Mouse (Mus musculus) embryonic facial prominence, embryonic 14.5 days (tissue): ENCODE data around the gene Otor. TPM values are rescaled to one million over a fixed set of nuclear protein-coding genes. Genes with fewer than 3 reads are reported as not detected.

Experiments
- ATAC-seq: fragments of 200-750 bp; cut with Nextera tagmentation; 2 replicates; pipeline ENCODE4 v1.8.0; 2017; ENCODE audit warnings: low read depth, moderate number of reproducible peaks, moderate TSS enrichment
- DNase-seq: peaks from one replicate; pipeline ENCODE4 v3.0.0-alpha.2; 2015; ENCODE audit warnings: low spot score
- H3K27ac ChIP-seq: fragments of 300-500 bp; sonication (generic); replicated peaks from 2 replicates; pipeline ENCODE4 v1.5.1; 2014; ENCODE audit warnings: low read depth, mild to moderate bottlenecking, low read length, moderate library complexity
- H3K27me3 ChIP-seq: fragments of 300-500 bp; sonication (generic); replicated peaks from 2 replicates; pipeline ENCODE4 v1.6.1; 2014; ENCODE audit warnings: low read length; ENCODE audit not compliant: control insufficient read depth, insufficient read depth
- H3K36me3 ChIP-seq: fragments of 300-500 bp; sonication (generic); 2 replicates; pipeline ENCODE4 v1.6.1; 2014; ENCODE audit warnings: low read length, mixed read lengths; ENCODE audit not compliant: control insufficient read depth, insufficient read depth
- H3K4me1 ChIP-seq: fragments of 300-500 bp; sonication (generic); 2 replicates; pipeline ENCODE4 v1.6.1; 2014; ENCODE audit warnings: antibody characterized with exemption, low read length; ENCODE audit not compliant: control insufficient read depth, insufficient read depth
- H3K4me2 ChIP-seq: fragments of 300-500 bp; sonication (generic); 2 replicates; pipeline ENCODE4 v1.6.1; 2014; ENCODE audit warnings: low read depth, mild to moderate bottlenecking, low read length, moderate library complexity, mixed read lengths
- H3K4me3 ChIP-seq: fragments of 300-500 bp; sonication (generic); 2 replicates; pipeline ENCODE4 v1.5.1; 2014; ENCODE audit warnings: low read depth, mild to moderate bottlenecking, low read length
- H3K9ac ChIP-seq: fragments of 300-500 bp; sonication (generic); 2 replicates; pipeline ENCODE4 v1.6.1; 2014; ENCODE audit warnings: low read depth, mild to moderate bottlenecking, low read length, moderate library complexity, mixed read lengths
- H3K9me3 ChIP-seq: fragments of 300-500 bp; sonication (generic); 2 replicates; pipeline ENCODE4 v1.6.1; 2016; ENCODE audit warnings: low read length; ENCODE audit not compliant: control insufficient read depth
- WGBS: fragments of 180-500 bp; shearing (Covaris S2); extraction: QIAGEN DNeasy Blood & Tissue Kit; methylation state at CpG from one replicate; pipeline ENCODE4 v1.1.7; 2014; 5-methylcytosine and 5-hydroxymethylcytosine counted together
- polyA plus RNA-seq: library from polyadenylated mRNA; unstranded; fragments of >200 nt; fragmentation: Nextera tagmentation; extraction: Ambion mirVana; gene quantifications from 2 replicates; pipeline ENCODE4 v1.2.1, GENCODE M21; 2014

Otor gene
- polyA plus RNA-seq, 1 experiment from 2014 or later = 62.6 TPM

- Histone ChIP-seq H3K4me3 (no peak overlapping the region), H3K27ac (no peak overlapping the region), H3K4me2 (no peak overlapping the region), H3K9ac (no peak overlapping the region), H3K9me3 (0 out of 2 replicates have a peak, but pooled peaks cover 4% of the 10 kb centered on the region), H3K4me1 (no peaks in the 10 kb centered on the region), H3K36me3 (no peaks in the 10 kb centered on the region), H3K27me3 (no peaks in the 10 kb centered on the region; the same call in 1 of the 2 replicates)
- DNase-seq = peak; percentile 59
- WGBS = 58% methylated on average over 1 of the region's 1 CpGs
- ATAC-seq = 0 out of 2 replicates have a peak, but pooled peaks have one; percentile 26
Observed at GRCm38 (mm10) chr2:143097170-143097569, 18.9 kb downstream of the Otor start.

GRCm38 (mm10) chr2:143113859-143114258, 35.6 kb downstream of the Otor start:
- no peak overlapping the region for H3K9ac ChIP-seq
- H3K4me2 ChIP-seq = no peak overlapping the region
- H3K9me3 ChIP-seq = no peaks in the 10 kb centered on the region
- no peaks in the 10 kb centered on the region for H3K4me1 ChIP-seq
- no peaks in the 10 kb centered on the region for H3K36me3 ChIP-seq
- H3K4me3 ChIP-seq = no peak overlapping the region
- no peak for ATAC-seq
- 93% methylated on average over 1 of the region's 1 CpGs for WGBS
- DNase-seq = peak; percentile 64
- H3K27me3 ChIP-seq = no peaks in the 10 kb centered on the region
- H3K27ac ChIP-seq = no peak overlapping the region

- DNase-seq (no peak), ATAC-seq (no peak)
- H3K4me3 ChIP-seq = no peak overlapping the region
- no peak overlapping the region for H3K9ac ChIP-seq
- H3K4me2 ChIP-seq = no peak overlapping the region
- H3K27ac ChIP-seq = no peak overlapping the region
- H3K9me3 ChIP-seq = no peaks in the 10 kb centered on the region
- no peaks in the 10 kb centered on the region for H3K27me3 ChIP-seq
- no peaks in the 10 kb centered on the region for H3K36me3 ChIP-seq
- 80% methylated on average over 4 of the region's 4 CpGs for WGBS
- H3K4me1 ChIP-seq = no peaks in the 10 kb centered on the region
Observed at GRCm38 (mm10) chr2:143114716-143115115, 36.4 kb downstream of the Otor start.

GRCm38 (mm10) chr2:143117453-143117852, 39.2 kb downstream of the Otor start:
- Histone ChIP-seq H3K27ac (no peak overlapping the region), H3K9ac (no peak overlapping the region), H3K4me2 (no peak overlapping the region), H3K4me1 (no peaks in the 10 kb centered on the region), H3K27me3 (no peaks in the 10 kb centered on the region), H3K9me3 (no peaks in the 10 kb centered on the region), H3K36me3 (no peaks in the 10 kb centered on the region), H3K4me3 (no peak overlapping the region)
- WGBS = 50% methylated on average over 3 of the region's 3 CpGs
- DNase-seq (peak; percentile 26), ATAC-seq (no peak)

- WGBS = 74% methylated on average over 7 of the region's 7 CpGs
- no peaks in the 10 kb centered on the region for H3K27me3 ChIP-seq
- no peaks in the 10 kb centered on the region for H3K36me3 ChIP-seq
- H3K4me1 ChIP-seq = no peaks in the 10 kb centered on the region
- ATAC-seq (no peak), DNase-seq (no peak)
- no peak overlapping the region for H3K4me3 ChIP-seq
- H3K27ac ChIP-seq = no peak overlapping the region
- no peak overlapping the region for H3K9ac ChIP-seq
- H3K9me3 ChIP-seq = no peaks in the 10 kb centered on the region
- no peak overlapping the region for H3K4me2 ChIP-seq
Observed at GRCm38 (mm10) chr2:143118221-143118620, 39.9 kb downstream of the Otor start.

- Histone ChIP-seq H3K36me3 (no peaks in the 10 kb centered on the region), H3K4me1 (no peaks in the 10 kb centered on the region), H3K27ac (no peak overlapping the region), H3K4me3 (no peak overlapping the region), H3K27me3 (no peaks in the 10 kb centered on the region), H3K4me2 (no peak overlapping the region), H3K9me3 (no peaks in the 10 kb centered on the region), H3K9ac (no peak overlapping the region)
- peak; percentile 24 for DNase-seq
- ATAC-seq = no peak
- 68% methylated on average over 5 of the region's 5 CpGs for WGBS
Observed at GRCm38 (mm10) chr2:143131098-143131646, 52.9 kb downstream of the Otor start.

Other genes starting within 250 kb of the Otor start
- gene Kif16b, start 176.9 kb upstream of the Otor start, polyA plus RNA-seq = 10.6 and 10.9 TPM in 2 replicates
- 74.8 and 77.7 TPM in 2 replicates for gene Snrpb2, start 15.4 kb upstream of the Otor start, polyA plus RNA-seq